ENCODE assay signal across 10 mouse cellular contexts in the genomic region with DNA sequence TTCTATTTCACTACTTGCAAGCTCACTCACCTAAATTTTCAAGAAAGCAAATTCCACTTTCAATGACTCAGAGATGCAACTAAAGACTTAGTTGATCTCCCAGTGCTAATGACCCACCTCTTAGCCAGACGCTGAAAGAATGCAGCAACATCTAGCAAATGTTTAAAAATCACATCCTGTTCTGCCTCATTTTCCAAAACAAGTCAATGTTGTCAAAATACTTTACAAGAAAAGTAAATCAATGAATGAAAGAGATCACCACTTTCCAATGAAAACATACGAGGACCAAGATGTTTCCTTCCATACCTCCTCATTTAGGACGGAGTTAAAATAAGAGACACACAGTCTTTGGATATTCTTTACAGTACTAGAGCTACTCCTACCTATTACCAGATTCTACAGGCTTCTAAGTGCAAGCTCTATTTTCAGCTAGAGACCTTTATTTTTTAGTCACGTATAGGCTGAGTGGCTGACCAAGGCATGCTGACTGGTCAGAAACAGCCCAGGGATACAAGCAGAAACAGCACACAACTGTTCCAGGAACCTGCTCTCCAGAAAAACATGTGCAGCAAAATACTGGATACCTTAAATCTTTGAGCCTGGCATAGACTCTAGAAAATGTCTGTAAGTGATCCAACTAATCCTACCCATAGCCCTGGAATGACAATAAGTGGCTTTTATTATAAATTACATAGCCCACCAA.
A peak's percentile ranks its signal among the peaks of the same experiment; 100 is the strongest.
DNase-seq lines count a peak whose midpoint lies in the region; ATAC-seq and TF ChIP-seq lines count a peak whose summit lies in the region.
"Had no signal": no experiment of that assay in that cellular context is flagged by ENCODE, and none has a peak within 500 bp of the region (broad histone marks: within the 10 kb centered on the region; RNA-seq: fewer than 3 reads in every experiment).

No protein-coding gene starts in this region.

- no peak for TF ChIP-seq EP300 in heart, postnatal 0 days (IDR thresholded peaks at IDR 0.05; ENCODE audit: low read depth)

- H3K27me3 ChIP-seq in heart, postnatal 0 days (ENCODE audit: control insufficient read depth, insufficient read depth, low read length): no peaks in the 10 kb centered on the region
- H3K27me3 ChIP-seq in limb, embryonic 10.5 days (ENCODE audit: low read depth, poor library complexity, severe bottlenecking): no peaks in the 10 kb centered on the region

- DNase-seq in heart, postnatal 0 days (ENCODE audit: low spot score): no peak
- DNase-seq in heart, adult 8-10 months (ENCODE audit: low spot score): no peak
- DNase-seq in thymus, postnatal 25 days: peak; percentile 9
- no peak for DNase-seq in thymus, adult 18-20 months
- DNase-seq in limb, embryonic 10.5 days (ENCODE audit: low spot score): no peak
- DNase-seq in layer of hippocampus, adult 9-10 months (ENCODE audit: low spot score): no peak
- DNase-seq in left cerebral cortex, adult 8-10 months (ENCODE audit: low spot score in 2 of 2): no peak
- DNase-seq: cerebellum, adult 11-12 months; lung, postnatal 36 days had no signal

- no peaks in the 10 kb centered on the region for H3K9me3 ChIP-seq in heart, postnatal 0 days (replicated peaks; ENCODE audit: control insufficient read depth, low read length)
- no peaks in the 10 kb centered on the region for H3K9me3 ChIP-seq in limb, embryonic 10.5 days (replicated peaks)

- no peak for ATAC-seq in heart, postnatal 0 days (ENCODE audit: insufficient read depth, low read depth)
- ATAC-seq in monocyte, adult 5-6 weeks (replicated peaks; ENCODE audit: insufficient number of reproducible peaks, low FRiP score, low TSS enrichment, poor library complexity, severe bottlenecking): no peak

- 50% methylated on average over 4 of the region's 4 CpGs for WGBS in heart, postnatal 0 days
- 63% methylated on average over 4 of the region's 4 CpGs for WGBS in limb, embryonic 10.5 days

- TF ChIP-seq CTCF in heart, postnatal 0 days (IDR thresholded peaks at IDR 0.05; ENCODE audit: low read depth): no peak

- peak overlapping the region; percentile 78 for H3K4me2 ChIP-seq in heart, postnatal 0 days (ENCODE audit: low read depth, low read length)

- peaks cover 67% of the 10 kb centered on the region for H3K4me1 ChIP-seq in heart, postnatal 0 days (ENCODE audit: control insufficient read depth, insufficient read depth)
- H3K4me1 ChIP-seq in limb, embryonic 10.5 days: peaks cover 33% of the 10 kb centered on the region

- H3K27ac ChIP-seq in heart, postnatal 0 days (ENCODE audit: low read depth): no peak overlapping the region
- peak overlapping the region; percentile 90 for H3K27ac ChIP-seq in limb, embryonic 10.5 days

- peaks cover 16% of the 10 kb centered on the region for H3K36me3 ChIP-seq in heart, postnatal 0 days (replicated peaks; ENCODE audit: control insufficient read depth, insufficient read depth, low read length)
- H3K36me3 ChIP-seq in limb, embryonic 10.5 days: no peaks in the 10 kb centered on the region

- no peak overlapping the region for H3K9ac ChIP-seq in heart, postnatal 0 days (replicated peaks; ENCODE audit: low read depth, low read length)

- peak overlapping the region; percentile 51; the same call in 1 of the 2 replicates for H3K4me3 ChIP-seq in heart, postnatal 0 days (ENCODE audit: low read depth, low read length)
- H3K4me3 ChIP-seq in limb, embryonic 10.5 days: peak overlapping the region; percentile 67
